ENCODE assay signal across 28 mouse cellular contexts in genomic region chr6:72802119-72802518, GRCm38 (mm10). TPM values are rescaled to one million over a fixed set of nuclear protein-coding genes. Genes with fewer than 3 reads are reported as not detected.
DNase-seq lines count a peak whose midpoint lies in the region; ATAC-seq lines count a peak whose summit lies in the region.
"Had no signal": no experiment of that assay in that cellular context is flagged by ENCODE, and none has a peak within 500 bp of the region (broad histone marks: within the 10 kb centered on the region; RNA-seq: fewer than 3 reads in every experiment).

No protein-coding gene starts in this region.

- H3K36me3 ChIP-seq in heart, embryonic 11.5 days (ENCODE audit: control insufficient read depth, insufficient read depth, low read length): no peaks in the 10 kb centered on the region
- H3K36me3 ChIP-seq: embryonic facial prominence, embryonic 10.5 days; embryonic facial prominence, embryonic 13.5 days; heart, embryonic 13.5 days; hindbrain, embryonic 10.5 days; hindbrain, embryonic 13.5 days; intestine, embryonic 15.5 days had no signal

- H3K4me3 ChIP-seq in heart, embryonic 11.5 days (ENCODE audit: low read depth, low read length): no peak overlapping the region
- H3K4me3 ChIP-seq: embryonic facial prominence, embryonic 10.5 days; embryonic facial prominence, embryonic 13.5 days; erythroblast, embryonic 14.5 days; forebrain, embryonic 13.5 days; heart, embryonic 13.5 days; hindbrain, embryonic 10.5 days; hindbrain, embryonic 13.5 days; intestine, embryonic 15.5 days had no signal

- H3K27me3 ChIP-seq in heart, embryonic 11.5 days (ENCODE audit: control insufficient read depth, insufficient read depth, low read length): no peaks in the 10 kb centered on the region
- H3K27me3 ChIP-seq: embryonic facial prominence, embryonic 13.5 days; forebrain, embryonic 13.5 days; heart, embryonic 13.5 days; hindbrain, embryonic 13.5 days; intestine, embryonic 15.5 days had no signal

- no peak overlapping the region for H3K9ac ChIP-seq in heart, embryonic 11.5 days (ENCODE audit: low read depth, low read length)
- H3K9ac ChIP-seq: embryonic facial prominence, embryonic 13.5 days; forebrain, embryonic 13.5 days; heart, embryonic 13.5 days; hindbrain, embryonic 13.5 days; intestine, embryonic 15.5 days had no signal

- ATAC-seq in heart, embryonic 11.5 days (replicated peaks; ENCODE audit: insufficient number of reproducible peaks, low FRiP score, low TSS enrichment): no peak
- ATAC-seq: activated CD4-positive, CD25-positive, alpha-beta regulatory T cell, adult 4 months; forebrain, embryonic 13.5 days; forebrain, embryonic 16.5 days; hindbrain, embryonic 16.5 days; intestine, embryonic 15.5 days had no signal

- H3K4me2 ChIP-seq in heart, embryonic 11.5 days: no peak overlapping the region
- H3K4me2 ChIP-seq: embryonic facial prominence, embryonic 13.5 days; forebrain, embryonic 13.5 days; heart, embryonic 13.5 days; hindbrain, embryonic 13.5 days; intestine, embryonic 15.5 days had no signal

- intact Hi-C loops in heart, postnatal 14 days (cut with DNase I): no loop called here

- H3K27ac ChIP-seq in heart, embryonic 11.5 days (ENCODE audit: low read depth, low read length): no peak overlapping the region
- H3K27ac ChIP-seq: embryonic facial prominence, embryonic 10.5 days; embryonic facial prominence, embryonic 13.5 days; forebrain, embryonic 13.5 days; heart, embryonic 13.5 days; hindbrain, embryonic 10.5 days; hindbrain, embryonic 13.5 days; intestine, embryonic 15.5 days had no signal

- DNase-seq in heart, adult 11 months: peak; percentile 91
- no peak for DNase-seq in heart, adult 8-10 months (ENCODE audit: low spot score)
- DNase-seq in heart, postnatal 14 days: peak; percentile 19 to 49
- peak; percentile 40 for DNase-seq in heart, postnatal 4 days
- no peak for DNase-seq in lung, postnatal 36 days
- DNase-seq: adrenal gland, adult 8-10 months; adrenal gland, postnatal 25 days; cerebellum, adult 11-12 months; cerebellum, adult 8-10 months; cerebellum, postnatal 10 days; cerebellum, postnatal 36 days; embryo, embryonic 11 days; gastrocnemius, postnatal 10 days; gastrocnemius, postnatal 36 days; kidney, adult 11 months had no signal

- H3K9me3 ChIP-seq in heart, embryonic 11.5 days (replicated peaks; ENCODE audit: control insufficient read depth, low read length): no peaks in the 10 kb centered on the region
- H3K9me3 ChIP-seq: embryonic facial prominence, embryonic 10.5 days; forebrain, embryonic 13.5 days; heart, embryonic 13.5 days; hindbrain, embryonic 10.5 days; hindbrain, embryonic 13.5 days; intestine, embryonic 15.5 days had no signal

- H3K4me1 ChIP-seq in heart, embryonic 11.5 days (ENCODE audit: control insufficient read depth, insufficient read depth, low read length): no peaks in the 10 kb centered on the region
- H3K4me1 ChIP-seq: embryonic facial prominence, embryonic 10.5 days; embryonic facial prominence, embryonic 13.5 days; forebrain, embryonic 13.5 days; heart, embryonic 13.5 days; hindbrain, embryonic 10.5 days; hindbrain, embryonic 13.5 days; intestine, embryonic 15.5 days had no signal

- WGBS in heart, embryonic 11.5 days (ENCODE audit: insufficient replicate concordance): 84% methylated on average over 6 of the region's 6 CpGs

RNA-seq across cellular contexts. Expression of gene Tcf7l1, which starts 13.1 kb away (rescaled TPM):
- total RNA-seq in heart, adult 8-10 months (2022): 1 to 10 TPM; 6.8 to 9.2 (median 7.9) TPM
- 10 to 100 TPM; 15.0 to 17.8 TPM for total RNA-seq in heart, postnatal 14 days (2021)
- polyA plus RNA-seq in heart, embryonic 11.5 days (2014; fragmentation: Nextera tagmentation; extraction: Ambion mirVana): 15.6 and 15.7 TPM in 2 replicates
- 10 to 100 TPM; 24.2 to 26.5 TPM for total RNA-seq in heart, postnatal 4 days (2021)
- total RNA-seq: granulocyte monocyte progenitor cell, adult 5-6 weeks had no signal

Comparison
In these comparisons a context has a peak if more than half of its experiments do, and no peak if none do; other contexts are left out.
1. DNase-seq: peak in heart, adult 11 months (single experiment), heart, postnatal 14 days (2 of 2) and heart, postnatal 4 days (single experiment); none in heart, adult 8-10 months (single experiment) and lung, postnatal 36 days (single experiment).